Mouse (Mus musculus) lung, adult 18-20 months (tissue): Measurements from ENCODE around the gene Grem1.

Experiments
- DNase-seq, 2 experiments: peaks; one replicate each; pipeline ENCODE4 v3.0.0; 2022; ENCODE audit warnings: mixed read lengths in 2 of 2

Gene Grem1

DNA sequence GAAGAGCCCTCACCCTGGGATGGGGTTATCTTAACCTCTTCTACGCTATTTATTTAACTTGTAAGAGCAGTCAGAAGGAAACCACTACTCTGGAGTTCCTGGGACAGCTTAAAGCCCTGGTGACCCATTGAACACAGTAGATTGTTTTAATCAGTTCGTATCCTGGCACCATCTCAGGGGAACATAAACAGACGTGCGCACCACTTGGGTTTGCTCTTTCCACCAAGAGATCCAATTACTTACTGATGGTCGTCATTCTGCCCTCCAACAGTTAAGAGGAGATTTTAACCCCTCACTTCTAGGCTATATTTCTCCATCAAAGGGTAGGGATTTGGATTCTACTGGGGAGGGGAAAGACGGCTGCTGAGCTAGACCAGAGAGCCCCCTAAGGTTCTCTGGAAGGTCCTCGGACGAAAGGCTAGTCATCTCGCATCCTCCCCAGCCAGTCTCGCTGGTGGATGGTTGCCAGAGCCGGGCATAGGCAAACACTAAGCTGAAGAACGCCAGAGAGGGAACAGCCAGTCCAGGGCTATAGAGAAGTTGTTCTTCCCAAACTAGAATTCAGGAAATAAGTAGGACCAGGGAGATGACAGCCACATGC, 1.4 kb downstream of the Grem1 start:
- DNase-seq = no peak

DNA sequence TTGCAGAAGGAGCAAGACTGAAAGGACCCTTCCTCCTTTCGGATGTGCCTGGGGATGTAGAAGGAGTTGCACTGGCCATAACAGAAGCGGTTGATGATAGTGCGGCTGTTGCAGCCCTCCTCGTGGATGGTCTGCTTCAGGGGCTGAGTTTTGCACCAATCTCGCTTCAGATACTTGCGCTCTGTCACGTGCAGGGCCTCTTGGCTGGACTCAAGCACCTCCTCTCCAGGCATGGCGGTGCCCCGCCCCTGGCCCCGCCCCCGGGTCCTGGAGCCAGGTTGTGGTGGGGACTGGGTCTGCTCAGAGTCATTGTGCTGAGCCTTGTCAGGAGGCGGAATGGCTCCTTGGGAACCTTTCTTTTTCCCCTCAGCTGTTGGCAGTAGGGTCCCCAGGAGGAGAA, 8.7 kb downstream of the Grem1 start:
- DNase-seq = no peak

DNA sequence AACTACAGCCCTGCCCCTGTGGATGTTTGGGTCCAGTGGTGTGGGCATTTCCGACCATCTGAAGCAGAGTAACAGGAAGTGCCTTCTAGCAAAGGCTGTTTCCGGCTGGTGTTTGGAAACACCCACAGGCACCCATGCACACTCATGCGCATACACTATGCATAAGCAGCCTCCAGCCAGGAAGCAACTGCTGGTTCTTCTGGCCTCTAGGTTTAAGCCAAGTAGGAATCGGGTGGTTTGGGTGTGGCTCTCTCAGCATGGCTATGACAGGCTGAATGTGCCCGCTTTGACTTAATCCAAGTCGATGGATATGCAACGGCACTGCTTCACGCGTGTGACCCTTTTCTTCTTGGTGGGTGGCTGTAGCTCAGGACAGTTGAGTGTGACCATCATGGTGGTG, 9.1 kb downstream of the Grem1 start:
- no peak for DNase-seq

DNA sequence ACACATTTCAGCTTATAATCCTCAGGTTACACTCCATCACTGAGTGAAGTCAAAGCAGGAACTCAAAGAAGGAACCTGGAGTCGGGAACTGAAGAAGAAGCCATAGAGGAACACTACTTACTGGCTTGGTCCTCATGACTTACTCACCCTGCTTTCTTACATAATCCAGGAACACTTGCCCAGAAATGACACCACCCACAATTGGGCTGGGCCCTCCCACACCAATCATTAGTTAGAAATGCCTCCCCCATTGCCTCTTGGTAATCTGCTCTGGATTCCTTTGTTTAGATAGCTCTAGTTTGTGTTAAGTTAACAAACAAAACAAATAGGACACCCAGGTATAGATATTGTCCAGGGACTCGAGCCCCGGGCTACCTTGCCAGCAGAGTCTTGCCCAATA, 29.9 kb downstream of the Grem1 start:
- no peak for DNase-seq

DNA sequence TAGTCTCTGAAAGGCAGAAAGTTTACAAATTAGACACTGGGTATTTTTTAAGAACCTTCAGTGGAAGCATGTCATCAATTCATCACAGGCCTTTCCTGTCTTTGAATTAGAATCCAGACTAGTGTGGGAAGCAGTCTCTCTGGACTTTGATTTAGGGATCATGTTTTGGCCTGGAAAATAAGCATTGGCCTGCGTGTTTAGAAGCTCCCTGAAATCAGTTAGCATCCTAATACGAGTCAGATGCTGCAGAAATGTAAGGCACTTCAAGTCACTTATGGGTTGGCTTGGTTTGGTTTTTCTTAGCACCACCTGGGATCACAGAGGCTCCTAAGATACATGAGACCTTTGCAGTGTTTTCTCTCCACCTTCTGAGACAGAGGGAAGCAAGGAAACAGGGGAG, 43.6 kb downstream of the Grem1 start:
- no peak for DNase-seq

DNA sequence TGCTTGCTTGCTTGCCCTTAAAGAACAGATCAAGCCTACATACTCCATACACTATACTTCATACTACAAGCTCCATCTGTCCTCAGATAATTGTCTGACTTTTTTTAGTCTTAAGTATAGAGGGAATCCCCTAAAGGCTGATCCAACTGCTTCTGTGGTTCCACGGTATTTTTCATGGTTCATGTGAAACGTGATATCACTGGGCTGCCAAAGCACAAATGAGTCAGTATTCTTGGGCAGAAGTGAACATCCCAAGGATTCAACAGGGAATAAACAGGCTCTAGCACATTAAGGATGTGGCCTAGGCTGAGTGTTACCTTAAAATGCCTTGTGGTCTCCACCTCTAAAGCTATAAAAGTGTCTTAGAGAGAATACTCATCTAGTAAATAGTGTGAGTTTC, 45.0 kb downstream of the Grem1 start:
- no peak for DNase-seq

DNA sequence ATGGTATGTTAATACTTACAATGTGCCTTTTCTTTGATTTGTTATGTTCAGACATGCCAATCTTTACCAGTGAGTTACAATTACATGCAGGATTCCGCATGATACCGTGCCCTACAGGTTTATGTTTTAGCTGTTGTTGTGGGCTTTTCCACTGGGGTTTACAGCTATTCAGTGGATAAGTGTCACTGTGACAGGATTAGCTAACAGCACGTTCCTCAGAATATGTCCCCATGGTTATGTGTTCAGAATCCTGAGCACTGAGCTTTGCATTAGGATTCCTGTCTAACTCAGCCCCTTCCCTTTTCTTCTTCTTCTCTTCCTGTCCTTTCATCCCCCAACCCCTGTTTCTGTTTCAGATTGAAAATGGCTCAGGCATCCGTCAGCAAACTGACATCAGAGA, 50.9 kb downstream of the Grem1 start:
- DNase-seq = no peak

DNA sequence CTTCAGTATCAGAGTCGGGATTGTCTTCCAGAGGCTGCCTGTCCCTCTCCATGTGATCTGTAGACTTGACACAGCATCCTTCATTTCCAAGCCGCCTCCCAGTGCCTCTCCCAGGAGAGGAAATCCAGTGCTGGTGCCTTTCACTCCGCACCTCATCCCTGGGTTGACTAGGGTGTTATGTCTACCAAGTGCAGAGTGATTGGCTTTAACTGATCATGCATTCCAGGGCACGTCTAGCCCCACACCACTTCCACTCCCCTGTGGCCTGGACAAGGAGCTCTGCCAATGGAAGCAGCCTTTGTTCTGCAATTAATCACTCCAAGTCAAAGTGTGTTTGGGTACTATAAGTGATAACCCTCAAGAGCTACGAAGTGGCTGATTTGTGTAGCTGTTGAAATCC, 56.9 kb downstream of the Grem1 start:
- no peak for DNase-seq

DNA sequence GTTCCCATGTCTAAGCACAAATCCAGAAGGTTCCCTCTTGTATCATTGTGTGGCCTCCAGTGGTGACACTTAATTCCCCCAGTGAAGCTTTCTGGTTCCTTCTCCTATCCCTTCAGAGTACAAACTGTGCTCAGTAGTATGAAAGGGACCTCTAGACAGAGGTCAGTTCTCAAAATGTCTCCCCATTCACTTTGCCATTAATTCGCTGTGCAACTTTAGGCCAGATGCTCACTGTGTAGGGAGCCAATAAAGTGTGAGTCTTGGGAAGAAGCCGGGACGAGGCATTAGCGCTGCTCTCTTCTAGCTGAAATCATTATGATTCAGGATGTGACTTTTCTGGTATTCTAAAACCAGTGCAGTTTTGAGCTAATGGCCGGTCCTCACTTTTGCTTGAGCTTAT, 61.8 kb downstream of the Grem1 start:
- no peak for DNase-seq

DNA sequence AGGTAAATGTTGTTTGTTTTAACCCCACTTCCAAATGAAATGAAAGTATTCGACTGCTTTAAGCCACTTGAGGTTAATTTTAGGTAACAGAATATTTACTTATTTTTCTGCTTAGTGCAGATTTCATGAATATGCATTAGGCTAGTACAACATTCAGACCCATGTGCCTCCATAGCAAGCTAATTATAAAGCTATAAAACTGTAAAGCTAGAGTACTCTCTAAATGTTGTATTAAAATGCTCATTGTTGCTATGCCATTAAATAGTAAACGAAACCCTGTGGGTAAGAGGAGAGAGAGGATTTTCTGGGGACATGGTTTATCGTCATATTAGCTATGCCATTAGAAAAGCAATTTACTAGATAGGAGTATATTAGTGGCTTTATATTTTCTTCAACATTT, 62.2 kb downstream of the Grem1 start:
- DNase-seq = no peak
